Mouse (Mus musculus) spleen, embryonic (tissue): ENCODE measurements around the gene Wnt2.

Source experiments
- CTCF ChIA-PET: fragments of 350-600 bp; sonication (Branson Sonifier 250); formaldehyde crosslinking; loops from one replicate; lab custom pipeline; 2022; lab: Charles Lee

The Wnt2 gene

GRCm38 (mm10) chr6:18029746-18030656 is at the start of gene Wnt2:
Wnt2 (minus strand) TSS chr6:18030585.
- CTCF ChIA-PET: no interaction called here

- CTCF ChIA-PET: no interaction called here
These were observed 48.2 kb upstream of the Wnt2 start for GRCm38 (mm10) chr6:18078615-18079014.

- CTCF ChIA-PET: no interaction called here
These were observed 46.6 kb upstream of the Wnt2 start for GRCm38 (mm10) chr6:18076986-18077385.

GRCm38 (mm10) chr6:18076577-18076976 is 46.2 kb upstream of the Wnt2 start:
- CTCF ChIA-PET: no interaction called here

- CTCF ChIA-PET: no interaction called here
These were observed 27.5 kb upstream of the Wnt2 start for GRCm38 (mm10) chr6:18057899-18058298.

- CTCF ChIA-PET: no interaction called here
These were observed 21.3 kb upstream of the Wnt2 start for GRCm38 (mm10) chr6:18051702-18052101.

- CTCF ChIA-PET: no interaction called here
These were observed 13.9 kb upstream of the Wnt2 start for GRCm38 (mm10) chr6:18044299-18044698.

GRCm38 (mm10) chr6:18043172-18043571 is 12.8 kb upstream of the Wnt2 start:
- CTCF ChIA-PET: no interaction called here

- CTCF ChIA-PET: no interaction called here
These were observed 1.9 kb upstream of the Wnt2 start for GRCm38 (mm10) chr6:18032271-18032670.

- CTCF ChIA-PET: no interaction called here
These were observed 1.2 kb upstream of the Wnt2 start for GRCm38 (mm10) chr6:18031509-18032010.

- CTCF ChIA-PET: no interaction called here
These were observed 603 bp upstream of the Wnt2 start for GRCm38 (mm10) chr6:18030868-18031508.

- CTCF ChIA-PET: no interaction called here
These were observed 6.1 kb downstream of the Wnt2 start for GRCm38 (mm10) chr6:18024133-18024794.

GRCm38 (mm10) chr6:18013346-18013745 is 17.0 kb downstream of the Wnt2 start:
- CTCF ChIA-PET: no interaction called here

GRCm38 (mm10) chr6:18007356-18007755 is 23.0 kb downstream of the Wnt2 start:
- CTCF ChIA-PET: no interaction called here

GRCm38 (mm10) chr6:18002065-18002464 is 28.3 kb downstream of the Wnt2 start:
- CTCF ChIA-PET: no interaction called here

GRCm38 (mm10) chr6:17998497-17998896 is 31.9 kb downstream of the Wnt2 start:
- CTCF ChIA-PET: no interaction called here

- CTCF ChIA-PET: no interaction called here
These were observed 35.2 kb downstream of the Wnt2 start for GRCm38 (mm10) chr6:17994956-17995790.

GRCm38 (mm10) chr6:17991625-17992024 is 38.8 kb downstream of the Wnt2 start:
- CTCF ChIA-PET: no interaction called here

GRCm38 (mm10) chr6:17990173-17991028 is 40.0 kb downstream of the Wnt2 start:
- CTCF ChIA-PET: no interaction called here

GRCm38 (mm10) chr6:17979361-17979760 is 51.0 kb downstream of the Wnt2 start:
- CTCF ChIA-PET: no interaction called here
